Mouse (Mus musculus) bone marrow macrophage, adult 2 months (primary cell): ENCODE measurements around the gene Gcsh.

Experiments used
- CTCF ChIP-seq: IDR thresholded peaks from 2 replicates; pipeline ENCODE4 v1.5.1; 2012; ENCODE audit warnings: low read depth, mild to moderate bottlenecking, low read length, moderate library complexity
- POLR2A ChIP-seq: IDR thresholded peaks from 2 replicates; pipeline ENCODE4 v1.6.1; 2012; ENCODE audit warnings: mild to moderate bottlenecking, low read depth, low read length, borderline replicate concordance

DNA sequence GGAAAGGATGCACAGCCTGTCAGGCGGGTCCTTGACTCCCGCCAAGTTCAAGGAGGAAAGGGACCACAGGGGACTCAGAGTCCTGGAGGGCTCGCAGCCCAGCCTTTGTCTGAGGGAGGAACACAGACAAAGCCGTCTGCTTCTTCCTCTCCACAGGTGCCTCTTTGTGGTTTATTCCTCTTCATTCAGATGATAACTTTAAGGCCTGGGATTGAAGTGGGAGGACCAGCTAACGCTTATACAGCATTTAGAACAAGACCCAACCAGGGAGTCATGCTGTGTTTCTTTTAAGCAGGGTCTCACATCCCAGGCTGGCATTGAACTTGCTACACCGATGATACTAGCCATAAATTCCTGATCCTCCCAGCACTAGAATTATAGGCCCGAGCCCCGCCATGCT is 23.7 kb upstream of the Gcsh start:
- no peak for TF ChIP-seq POLR2A
- no peak for TF ChIP-seq CTCF
